Mouse (Mus musculus): ENCODE measurements at regions not wholly inside any gene's neighbourhood (a gene's known extent, or its start where the extent isn't known, plus 50 kb on each side); places are given as distances from the start of the nearest gene placed in this dataset.

DNA sequence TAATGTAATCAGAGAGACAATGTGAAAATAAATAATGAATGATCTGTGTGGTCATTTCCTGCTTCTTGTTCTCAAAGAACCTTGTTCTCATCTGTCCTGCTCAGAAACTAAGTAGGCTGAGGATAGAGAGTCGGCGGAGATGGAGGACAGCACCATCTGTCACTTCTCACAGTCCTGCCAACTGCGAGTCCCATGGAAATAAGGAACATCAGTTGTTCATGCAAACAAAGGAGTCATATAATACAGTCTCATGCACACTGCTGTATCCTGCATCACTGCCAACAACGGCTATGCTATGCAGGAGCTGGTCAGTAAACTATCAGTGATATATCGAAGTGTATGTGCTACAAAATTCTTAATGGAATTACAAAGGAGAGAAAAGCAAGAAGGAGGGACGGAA lies 285.7 kb upstream of the Mctp2 start:
- CTCF ChIA-PET, result no interaction called here

DNA sequence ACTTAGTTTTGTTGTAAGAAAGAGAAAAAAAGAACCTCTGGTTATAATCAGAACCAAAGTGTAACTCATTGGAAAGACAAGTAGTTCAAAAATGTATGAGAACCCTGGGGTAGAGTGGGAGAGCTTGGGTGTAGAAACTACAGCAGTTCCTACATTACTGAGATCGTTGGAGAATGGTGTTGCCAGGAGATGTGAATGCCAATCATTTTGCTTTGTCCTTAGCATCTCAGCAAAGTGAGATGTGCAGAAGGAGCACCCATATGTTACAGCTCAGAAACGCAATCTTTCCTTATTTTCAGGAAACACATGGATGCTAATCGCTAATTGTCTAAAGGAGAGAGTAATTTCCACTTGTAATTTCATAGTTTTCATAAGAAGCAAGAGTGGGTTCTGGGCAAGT lies 286.2 kb upstream of the Mctp2 start:
- CTCF ChIA-PET, result no interaction called here

DNA sequence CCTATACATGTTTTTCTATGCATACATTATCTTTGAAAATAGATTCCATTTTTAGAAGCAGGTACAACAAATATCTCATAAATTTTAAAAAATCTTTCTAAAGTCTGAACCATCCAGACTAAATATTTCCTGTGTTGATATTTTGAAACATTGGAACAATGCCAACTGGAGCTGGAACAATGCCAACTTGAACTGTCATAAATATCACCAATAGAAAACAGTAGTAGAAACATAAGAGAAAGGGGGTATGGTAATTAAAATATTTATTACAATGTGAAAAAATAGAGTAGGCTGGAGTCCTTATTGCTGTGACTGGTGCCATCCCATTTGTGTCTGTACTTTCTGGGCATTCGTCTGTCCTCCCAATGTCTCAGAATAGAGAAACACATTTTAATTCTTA lies 286.9 kb upstream of the Mctp2 start:
- CTCF ChIA-PET, result no interaction called here

DNA sequence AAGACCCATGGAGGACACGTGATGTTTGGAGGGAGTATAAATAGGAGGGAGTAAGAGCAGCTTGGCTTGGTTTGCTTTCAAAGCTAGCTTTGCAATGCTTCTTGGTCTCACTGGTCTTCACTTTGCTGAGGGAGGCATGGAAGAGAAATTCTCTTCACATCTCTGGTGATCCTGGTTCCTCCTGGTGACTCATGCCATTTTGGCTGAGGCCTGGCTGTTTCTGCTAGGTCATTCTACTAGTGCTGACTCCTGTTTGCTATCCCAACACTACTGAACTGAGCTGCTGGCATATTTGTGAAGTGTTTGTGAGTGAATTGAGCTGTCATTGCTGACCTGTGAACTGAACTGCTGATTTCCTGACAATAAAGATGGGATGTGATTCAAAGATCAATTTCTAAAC lies 288.3 kb upstream of the Mctp2 start:
- CTCF ChIA-PET, result no interaction called here

DNA sequence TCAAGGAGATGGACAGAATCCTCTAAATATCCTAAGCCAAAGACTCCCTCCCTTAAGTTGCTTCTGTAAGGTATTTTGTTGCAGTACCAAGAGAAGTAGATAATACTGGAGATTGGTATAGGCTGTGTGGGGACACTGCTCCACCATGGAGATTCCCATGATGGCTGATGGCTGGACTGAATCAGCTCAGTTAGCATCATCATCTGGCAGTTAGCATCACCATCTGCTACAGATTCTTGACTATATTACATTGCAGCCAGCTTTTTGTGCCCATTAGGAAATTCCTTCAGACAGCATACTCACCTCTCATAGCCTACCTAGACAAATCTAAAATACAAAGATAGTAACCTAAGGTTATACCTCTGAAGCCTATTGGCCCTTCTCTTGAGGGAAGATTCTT lies 290.6 kb upstream of the Mctp2 start:
- CTCF ChIA-PET, result no interaction called here

DNA sequence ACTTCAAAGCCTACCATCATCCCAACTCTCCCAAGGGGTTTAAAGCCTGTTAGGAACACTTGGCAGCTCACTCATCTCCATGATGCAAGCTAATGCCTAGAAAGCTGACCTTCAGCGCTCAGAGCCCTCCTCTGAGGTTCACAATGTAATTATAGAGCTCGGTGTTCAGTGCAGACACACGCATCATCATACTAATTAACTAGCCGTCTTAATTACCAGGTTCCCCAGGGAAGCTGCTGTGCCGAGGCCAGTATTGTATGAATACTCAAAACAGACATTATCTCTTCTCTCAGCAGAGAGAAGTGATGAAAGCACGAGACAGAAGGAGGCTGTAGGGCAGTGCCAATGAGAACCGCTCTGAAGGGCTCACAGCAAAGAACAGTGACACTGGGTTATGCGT lies 295.5 kb upstream of the Mctp2 start:
- CTCF ChIA-PET, result no interaction called here

DNA sequence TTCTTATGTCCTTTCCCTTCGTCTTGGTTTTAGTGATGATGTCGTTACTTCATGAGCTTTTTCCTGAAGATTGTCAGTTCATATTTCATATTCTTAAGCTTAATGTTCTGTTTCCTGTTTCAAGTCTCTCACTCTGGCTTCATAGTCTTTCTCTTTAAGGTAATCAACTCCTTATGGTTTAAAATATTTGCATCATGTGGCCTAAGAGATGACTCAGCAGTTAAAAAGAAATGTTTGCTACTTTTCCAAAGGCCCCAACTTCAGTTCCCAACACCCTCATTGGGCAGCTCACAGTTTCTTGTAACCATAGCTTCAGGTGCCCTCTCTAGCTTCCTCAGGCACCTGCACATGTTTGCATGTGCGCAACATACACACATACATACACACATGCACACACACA lies 303.4 kb upstream of the Mctp2 start:
- CTCF ChIA-PET, result no interaction called here

DNA sequence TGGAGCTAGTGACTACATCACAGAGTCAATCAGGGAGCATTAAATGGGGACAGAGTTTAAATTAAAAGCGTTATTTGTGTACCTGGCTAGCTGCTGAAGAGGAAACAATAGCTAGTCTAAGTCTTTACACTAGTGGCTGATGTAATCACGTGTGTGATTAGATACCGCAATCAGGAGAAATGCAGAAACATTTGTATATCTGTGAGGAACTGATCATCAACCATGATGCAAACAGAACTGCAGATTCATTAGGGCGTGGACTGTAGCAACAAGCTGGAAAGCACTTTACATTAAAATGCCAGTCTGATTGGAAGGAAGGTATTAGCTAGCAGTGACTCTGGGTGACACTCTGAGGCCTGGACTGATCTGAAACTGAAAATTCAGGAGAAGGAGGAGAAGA lies 308.8 kb upstream of the Mctp2 start:
- CTCF ChIA-PET, result no interaction called here

DNA sequence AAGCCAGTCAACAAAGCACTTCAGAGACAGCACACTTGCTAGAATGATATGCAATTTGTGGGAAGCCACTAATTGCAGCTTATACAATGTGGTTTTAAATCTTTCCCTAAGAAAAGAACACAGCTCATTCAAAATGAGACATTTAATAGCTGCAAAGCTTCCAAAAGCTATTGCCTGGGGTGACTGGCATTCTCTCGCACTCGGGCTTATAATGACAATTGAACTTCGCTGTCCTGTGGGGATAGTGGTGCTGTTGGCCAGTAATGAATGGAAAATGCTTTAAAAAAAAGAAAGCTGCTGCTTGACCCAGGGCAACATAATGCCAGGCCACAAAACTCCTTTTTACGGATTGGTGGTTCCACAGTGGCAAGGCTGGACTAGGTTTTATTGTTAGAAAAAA lies 321.0 kb upstream of the Mctp2 start:
- CTCF ChIA-PET, result no interaction called here

DNA sequence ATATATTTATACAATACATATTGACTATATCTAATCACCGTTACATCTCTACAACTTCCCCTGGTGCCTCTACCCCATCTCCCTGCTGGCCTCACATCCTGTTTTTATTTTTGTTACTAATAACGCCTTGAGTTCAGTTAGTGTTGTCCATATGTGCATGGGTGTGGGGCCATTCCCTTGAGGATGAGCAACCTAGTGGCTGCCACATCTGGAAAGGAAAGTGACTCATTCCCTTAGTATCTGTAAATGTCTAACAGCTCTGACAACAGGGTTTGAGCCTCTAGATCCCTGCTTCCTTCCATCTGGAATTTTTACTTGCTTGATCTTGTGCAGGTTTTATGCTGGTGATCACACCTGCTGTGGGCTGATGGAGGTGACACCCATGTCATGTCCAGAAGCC lies 333.2 kb upstream of the Mctp2 start:
- CTCF ChIA-PET, result no interaction called here

DNA sequence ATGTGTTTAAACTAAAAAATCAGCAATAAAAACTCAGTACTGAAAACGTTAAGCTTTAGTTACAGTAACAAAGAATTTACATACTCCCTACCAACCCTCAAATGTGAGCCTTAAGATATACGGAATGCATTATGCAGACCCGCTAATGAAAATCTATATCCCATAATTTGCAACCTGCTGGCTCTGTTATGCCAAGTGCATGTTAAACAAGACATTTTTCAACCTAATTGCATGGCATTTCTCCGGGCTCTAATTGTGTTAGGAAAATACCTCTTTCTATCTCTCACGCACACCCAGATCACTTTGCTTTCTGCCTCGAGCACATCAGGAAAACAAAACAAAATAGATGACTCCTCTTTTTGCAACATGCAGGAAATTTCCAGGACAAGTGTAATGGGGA lies 368.6 kb upstream of the Mctp2 start:
- CTCF ChIA-PET, result no interaction called here

DNA sequence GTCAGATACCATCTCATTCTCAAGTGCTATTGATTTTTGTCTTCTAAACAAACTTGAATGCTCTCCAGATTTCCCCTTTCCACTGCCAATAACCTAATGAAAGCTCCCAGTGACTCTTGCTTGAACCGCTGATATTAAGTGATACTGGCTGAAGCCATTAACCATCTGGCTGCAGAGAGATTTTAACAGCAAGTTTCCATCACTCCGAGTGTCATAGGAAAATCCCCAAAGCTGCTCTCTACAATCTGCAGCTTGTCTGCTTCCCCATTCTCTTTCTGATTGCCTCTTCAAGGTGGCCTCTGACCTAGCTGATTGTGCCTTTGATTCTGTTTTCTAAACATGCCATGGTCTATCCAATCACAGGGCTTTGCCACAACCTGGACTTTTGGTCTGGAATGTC lies 379.4 kb upstream of the Mctp2 start:
- CTCF ChIA-PET, result no interaction called here

DNA sequence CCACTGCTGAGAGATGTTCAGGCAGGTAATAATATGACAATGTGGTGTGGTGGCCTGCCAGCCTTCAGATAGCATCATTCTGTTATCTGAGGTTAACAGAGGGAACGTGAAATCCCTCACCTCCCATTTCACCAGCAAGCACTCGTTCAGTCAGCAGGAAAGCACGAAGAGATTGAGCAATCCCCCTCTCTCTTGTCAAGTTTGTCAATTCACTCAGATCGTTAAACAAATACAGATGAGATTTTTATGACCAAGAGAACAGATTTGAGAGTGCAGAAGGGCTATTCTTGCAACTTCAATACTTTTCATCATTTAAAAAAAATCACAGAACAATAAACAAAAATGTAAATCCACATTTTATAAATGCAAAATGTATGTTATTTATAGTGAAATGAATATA lies 380.9 kb upstream of the Mctp2 start:
- CTCF ChIA-PET, result no interaction called here

DNA sequence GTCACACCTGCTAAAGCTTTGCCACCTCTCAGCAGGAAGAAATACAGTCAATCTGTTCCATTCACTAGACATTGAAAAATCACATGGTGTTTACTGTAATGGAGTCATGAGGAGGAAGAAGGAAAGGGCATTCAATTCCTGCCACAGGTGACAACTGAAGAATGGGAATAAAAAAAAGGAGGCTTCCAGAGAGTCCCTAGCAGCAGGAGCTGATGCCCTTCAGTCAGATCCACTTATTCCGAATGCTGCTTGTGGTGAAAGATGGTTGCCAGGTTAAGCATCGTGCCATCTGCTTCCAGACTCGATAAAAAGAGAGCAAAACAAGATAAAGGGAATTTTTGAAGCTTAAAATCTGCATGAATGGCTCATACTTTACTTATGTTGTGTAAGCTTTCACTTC lies 385.0 kb upstream of the Mctp2 start:
- CTCF ChIA-PET, result no interaction called here

DNA sequence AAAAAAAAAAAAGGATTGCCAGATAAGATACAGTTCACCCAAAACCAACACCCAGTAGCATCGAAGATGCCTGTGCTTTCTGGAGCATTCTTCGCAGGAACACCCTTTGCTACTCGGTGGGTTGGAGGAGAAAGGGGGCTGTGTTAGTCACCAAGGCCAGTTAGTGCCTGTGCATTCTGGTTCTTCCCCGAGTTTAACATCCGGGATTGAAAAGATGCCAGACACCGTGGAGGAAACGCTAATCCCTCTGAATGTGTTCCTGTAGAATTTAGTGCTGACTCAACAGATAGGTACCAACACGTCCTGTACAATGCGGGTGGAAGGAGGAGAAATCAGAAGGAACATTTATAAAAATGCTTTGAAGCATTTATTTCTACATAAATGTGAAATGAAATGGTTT lies 385.5 kb upstream of the Mctp2 start:
- CTCF ChIA-PET, result no interaction called here

DNA sequence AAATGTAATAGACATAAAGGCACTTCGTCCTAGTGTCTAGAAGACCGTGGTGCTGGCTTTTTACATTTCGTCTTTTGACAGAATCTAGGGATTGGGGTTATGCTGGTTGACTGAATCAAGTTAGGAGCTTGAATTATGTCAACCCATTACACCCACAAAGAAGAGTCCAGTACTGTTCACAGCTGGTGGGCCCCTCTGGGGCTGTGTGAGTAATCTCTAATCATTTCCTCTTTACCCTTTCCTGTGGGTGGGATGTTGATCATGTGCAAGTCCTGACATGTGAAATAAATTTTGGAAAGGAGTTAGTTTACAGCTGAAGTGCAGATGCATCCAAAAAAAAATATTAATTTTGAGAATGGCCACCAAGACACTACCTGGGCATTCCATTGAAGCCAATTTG lies 390.3 kb upstream of the Mctp2 start:
- CTCF ChIA-PET, result no interaction called here

DNA sequence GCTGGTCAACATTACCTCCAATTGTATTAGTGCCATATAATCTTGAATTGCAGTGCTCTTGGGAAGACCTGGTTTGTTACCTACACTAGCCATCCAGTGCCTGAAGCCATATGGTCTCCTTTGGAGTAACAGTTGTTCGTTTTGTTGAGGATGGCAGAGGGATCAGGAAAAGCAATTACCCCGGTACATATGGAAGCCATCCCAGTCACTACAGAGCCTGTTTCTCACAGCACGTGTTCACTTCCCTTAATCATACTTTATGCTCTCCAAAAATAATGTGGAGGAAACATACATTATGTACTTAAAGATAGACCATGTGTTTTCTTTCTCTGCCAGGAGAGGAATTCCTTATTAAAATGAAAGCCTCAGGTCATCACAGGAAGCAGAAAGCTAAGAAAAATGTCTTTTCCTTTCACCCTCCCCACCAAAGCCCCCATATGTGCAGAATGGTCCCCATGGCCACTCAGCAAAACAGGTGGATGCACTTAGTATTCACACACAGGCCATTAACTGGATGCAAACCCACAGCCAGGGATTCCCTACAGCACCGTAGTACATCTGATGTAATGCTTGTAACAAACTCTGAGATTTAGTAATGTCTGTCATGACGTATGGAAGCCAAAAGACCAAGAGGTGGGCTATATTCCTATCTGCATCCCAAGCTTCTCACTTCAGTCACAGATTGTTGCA lies 397.4 kb upstream of the Mctp2 start:
- CTCF ChIA-PET, result no interaction called here

DNA sequence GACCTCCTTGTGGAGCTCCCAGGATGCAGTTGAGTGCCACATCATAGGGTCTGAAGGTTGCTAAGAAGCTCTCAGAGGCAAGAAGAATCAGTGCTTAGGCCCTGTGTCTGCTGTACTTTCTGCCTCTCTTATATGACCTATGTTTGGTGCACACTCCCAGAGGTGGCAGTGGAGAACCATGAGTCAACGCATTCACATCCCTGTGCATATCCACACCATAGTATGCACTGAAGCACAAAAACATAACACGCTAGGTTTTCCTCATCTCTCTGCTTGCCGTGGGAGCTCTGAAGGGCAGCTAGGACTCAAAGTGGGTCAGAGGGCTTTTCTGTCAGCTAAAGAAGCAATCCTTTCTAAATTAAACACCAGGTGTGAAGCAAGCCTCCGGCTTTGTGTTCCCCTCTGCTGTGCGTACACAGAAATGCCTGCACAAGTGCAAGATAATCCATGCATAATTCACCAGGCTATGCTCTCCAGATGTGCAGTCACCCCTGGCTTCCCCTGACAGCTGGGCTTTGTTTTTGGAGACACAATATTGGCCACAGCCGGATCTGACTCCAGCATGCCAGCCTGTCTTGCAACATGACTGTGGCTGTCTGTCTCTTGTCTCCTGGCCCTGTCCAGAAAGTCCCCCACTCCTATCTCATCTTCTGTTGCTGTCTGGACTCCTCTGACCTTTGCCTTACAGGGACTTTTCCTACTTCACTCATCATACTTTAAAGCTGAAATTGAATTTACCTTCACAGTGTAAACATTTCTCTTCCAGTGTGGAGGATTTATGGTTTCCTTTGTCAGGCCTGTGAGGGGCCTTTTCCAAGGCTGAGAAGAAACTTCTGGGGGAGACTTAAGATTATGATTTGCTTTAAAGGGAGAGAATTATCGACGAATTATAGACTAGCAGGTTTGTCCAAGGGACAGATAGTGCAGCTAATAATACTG lies 405.1 kb upstream of the Mctp2 start:
- CTCF ChIA-PET, result no interaction called here

DNA sequence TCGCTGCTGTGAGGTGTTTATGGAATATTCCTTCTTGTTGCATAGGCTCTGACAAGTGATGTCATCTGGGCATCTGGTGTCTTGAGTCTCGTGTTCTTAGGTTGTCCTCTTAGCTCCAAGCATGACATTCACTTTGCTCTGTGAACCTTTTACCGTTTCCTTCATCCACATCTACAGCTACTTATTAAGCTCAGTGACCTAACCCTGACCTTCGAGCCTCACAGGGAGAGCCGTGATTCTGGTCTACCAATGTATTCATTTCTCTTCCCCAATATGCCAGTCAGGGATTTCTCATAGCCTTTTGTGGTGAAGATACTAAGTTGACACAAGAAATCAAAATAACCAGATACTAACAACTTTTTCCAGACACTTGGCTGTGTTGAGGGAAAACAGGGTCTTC lies 409.0 kb upstream of the Mctp2 start:
- CTCF ChIA-PET, result no interaction called here

DNA sequence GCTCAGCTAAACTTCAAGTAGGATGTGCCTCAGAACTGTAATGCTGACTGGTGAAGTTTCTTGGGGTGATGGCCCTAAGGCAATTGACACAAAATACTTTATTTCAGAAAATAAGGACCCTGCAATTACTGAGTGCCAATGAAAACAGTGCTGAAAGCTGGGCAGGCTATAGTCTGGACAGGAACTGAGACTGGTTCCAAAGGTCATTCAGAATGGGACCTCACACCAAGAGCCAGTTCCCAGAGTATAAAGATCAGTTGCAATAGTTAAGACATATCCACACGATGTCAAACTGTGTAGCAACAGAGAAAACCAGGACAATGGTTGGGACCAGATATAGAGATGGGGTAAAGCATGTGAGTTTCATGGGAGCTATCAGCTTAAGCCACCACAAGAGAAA lies 409.6 kb upstream of the Mctp2 start:
- CTCF ChIA-PET, result no interaction called here

DNA sequence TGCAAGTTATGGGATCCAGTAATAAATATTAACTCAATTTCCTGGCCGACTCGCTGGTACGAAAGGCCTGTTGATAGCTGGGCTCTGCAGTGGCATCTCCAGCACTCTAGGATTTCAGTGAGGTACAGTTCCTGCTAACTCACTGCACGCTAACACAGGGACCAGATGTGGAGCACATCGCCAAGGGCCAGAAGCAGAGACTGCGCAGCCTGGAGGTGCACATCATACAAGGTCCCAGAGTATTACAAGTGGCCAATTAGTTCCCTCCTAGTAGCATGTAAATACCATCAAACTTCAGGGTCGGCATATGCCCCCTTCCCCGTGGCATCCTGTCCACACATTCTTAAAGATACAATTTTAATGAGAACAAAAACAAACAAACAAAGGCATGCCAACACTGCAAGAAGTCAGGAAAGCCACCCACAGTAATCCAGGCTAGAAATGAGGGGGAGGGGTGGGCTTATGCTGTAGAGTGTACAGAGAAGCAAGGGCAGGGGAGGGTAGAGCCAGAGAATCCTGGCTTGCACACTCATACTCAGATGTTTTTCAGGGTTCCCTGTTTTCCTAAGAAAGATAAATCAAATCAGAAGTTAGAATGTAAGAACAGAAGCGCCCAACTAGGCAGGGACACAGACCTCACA lies 419.9 kb upstream of the Mctp2 start:
- CTCF ChIA-PET, result no interaction called here

DNA sequence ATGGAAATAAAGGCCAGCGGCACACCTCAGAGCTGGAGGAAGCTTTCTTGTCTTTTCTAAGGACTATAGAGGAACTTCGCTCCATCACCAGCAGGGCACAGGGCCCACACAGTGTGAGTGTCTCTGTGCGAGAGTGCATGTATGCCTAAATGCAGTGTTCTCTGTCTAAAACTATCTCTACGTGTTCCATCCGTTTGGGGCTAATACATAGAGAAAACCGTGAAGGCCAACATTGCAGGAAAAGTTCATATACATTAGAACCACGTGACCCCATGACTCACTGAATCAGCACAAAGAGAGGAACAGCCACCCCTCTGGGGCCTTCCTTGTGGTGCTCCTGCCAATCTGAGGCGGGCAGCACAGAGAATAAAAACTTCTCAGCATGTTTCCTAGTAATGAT lies 431.4 kb upstream of the Mctp2 start:
- CTCF ChIA-PET, result no interaction called here

DNA sequence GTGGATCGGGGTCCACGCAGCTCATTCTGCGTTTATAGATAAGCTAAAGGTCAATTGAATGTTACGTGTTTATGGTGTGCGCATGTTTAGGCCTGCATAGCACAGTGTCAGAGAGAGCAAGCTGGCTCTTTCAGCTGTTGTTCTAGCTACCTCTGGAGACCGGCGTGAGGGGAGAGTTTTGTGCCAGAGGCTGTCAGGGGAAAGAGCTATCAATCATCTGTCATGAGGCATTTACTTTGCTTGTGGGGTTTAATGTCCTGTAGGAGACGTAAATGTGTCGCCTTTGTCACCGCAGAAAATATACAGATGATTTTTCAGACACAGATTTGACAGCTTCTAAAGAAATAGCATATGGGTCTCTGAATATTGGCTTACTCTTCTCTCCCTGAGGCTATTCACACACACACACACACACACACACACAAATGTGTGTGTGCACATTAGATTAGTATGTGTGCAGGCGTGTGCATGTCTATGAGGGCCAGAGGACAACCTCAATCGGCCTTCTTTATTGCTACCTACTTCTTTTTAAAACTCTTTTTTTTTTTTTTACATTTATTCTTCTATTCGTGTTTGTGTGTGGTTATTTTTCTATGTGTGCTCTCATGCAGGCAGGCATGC lies 432.0 kb upstream of the Mctp2 start:
- CTCF ChIA-PET, result no interaction called here
